Mouse (Mus musculus): ENCODE data around the gene St3gal3. TPM values are rescaled to one million over a fixed set of nuclear protein-coding genes. Genes with fewer than 3 reads are reported as not detected.

Gene St3gal3
- polyA plus RNA-seq, 1 experiment from 2014 or later, result 7.3 TPM

GRCm38 (mm10) chr4:117921358-117921757 is 213.4 kb downstream of the St3gal3 start:
- no peaks in the 10 kb centered on the region for H3K4me1 ChIP-seq (ENCODE audit: control insufficient read depth, insufficient read depth, low read length)
- H3K4me2 ChIP-seq (ENCODE audit: low read depth, severe bottlenecking), result no peak overlapping the region
- H3K4me3 ChIP-seq (ENCODE audit: low read depth, low read length), result no peak overlapping the region
- DNase-seq (ENCODE audit: low spot score) (no peak), ATAC-seq (ENCODE audit: insufficient number of reproducible peaks, low FRiP score, low TSS enrichment, low read depth) (no peak)
- H3K9me3 ChIP-seq (ENCODE audit: control insufficient read depth, low read length), result no peaks in the 10 kb centered on the region
- no peak overlapping the region for H3K27ac ChIP-seq (replicated peaks; ENCODE audit: low read depth, low read length)
- H3K9ac ChIP-seq (ENCODE audit: low read length), result no peak overlapping the region
- H3K36me3 ChIP-seq (ENCODE audit: control insufficient read depth, insufficient read depth, low read length), result 0 out of 2 replicates have a peak, but pooled peaks cover 2% of the 10 kb centered on the region
- 93% methylated on average over 2 of the region's 2 CpGs for WGBS
- H3K27me3 ChIP-seq (ENCODE audit: control insufficient read depth, insufficient read depth, low read length), result peaks cover 11% of the 10 kb centered on the region

- H3K4me1 ChIP-seq (ENCODE audit: control insufficient read depth, insufficient read depth, low read length), result peaks cover 10% of the 10 kb centered on the region
- DNase-seq (ENCODE audit: low spot score) (no peak), ATAC-seq (ENCODE audit: insufficient number of reproducible peaks, low FRiP score, low TSS enrichment, low read depth) (no peak)
- no peak overlapping the region for H3K27ac ChIP-seq (replicated peaks; ENCODE audit: low read depth, low read length)
- 93% methylated on average over 5 of the region's 5 CpGs for WGBS
- H3K9ac ChIP-seq (ENCODE audit: low read length), result no peak overlapping the region
- H3K36me3 ChIP-seq (ENCODE audit: control insufficient read depth, insufficient read depth, low read length), result 0 out of 2 replicates have a peak, but pooled peaks cover 2% of the 10 kb centered on the region
- no peaks in the 10 kb centered on the region for H3K9me3 ChIP-seq (ENCODE audit: control insufficient read depth, low read length)
- no peak overlapping the region for H3K4me3 ChIP-seq (ENCODE audit: low read depth, low read length)
- no peaks in the 10 kb centered on the region for H3K27me3 ChIP-seq (ENCODE audit: control insufficient read depth, insufficient read depth, low read length)
- no peak overlapping the region for H3K4me2 ChIP-seq (ENCODE audit: low read depth, severe bottlenecking)
Observed at GRCm38 (mm10) chr4:117918762-117919161, 216.0 kb downstream of the St3gal3 start.

GRCm38 (mm10) chr4:117918261-117918660 is 216.5 kb downstream of the St3gal3 start:
- Histone ChIP-seq H3K4me3 (ENCODE audit: low read depth, low read length) (no peak overlapping the region), H3K9ac (ENCODE audit: low read length) (no peak overlapping the region), H3K27me3 (ENCODE audit: control insufficient read depth, insufficient read depth, low read length) (no peaks in the 10 kb centered on the region), H3K4me2 (ENCODE audit: low read depth, severe bottlenecking) (no peak overlapping the region), H3K27ac (replicated peaks; ENCODE audit: low read depth, low read length) (no peak overlapping the region), H3K9me3 (ENCODE audit: control insufficient read depth, low read length) (no peaks in the 10 kb centered on the region), H3K4me1 (ENCODE audit: control insufficient read depth, insufficient read depth, low read length) (peaks cover 15% of the 10 kb centered on the region), H3K36me3 (ENCODE audit: control insufficient read depth, insufficient read depth, low read length) (0 out of 2 replicates have a peak, but pooled peaks cover 2% of the 10 kb centered on the region)
- ATAC-seq (ENCODE audit: insufficient number of reproducible peaks, low FRiP score, low TSS enrichment, low read depth), result no peak
- DNase-seq (ENCODE audit: low spot score), result no peak
- 72% methylated on average over 3 of the region's 3 CpGs for WGBS

GRCm38 (mm10) chr4:117917847-117918246 is 216.9 kb downstream of the St3gal3 start:
- Histone ChIP-seq H3K4me3 (ENCODE audit: low read depth, low read length) (no peak overlapping the region), H3K4me1 (ENCODE audit: control insufficient read depth, insufficient read depth, low read length) (peaks cover 18% of the 10 kb centered on the region), H3K9ac (ENCODE audit: low read length) (no peak overlapping the region), H3K36me3 (ENCODE audit: control insufficient read depth, insufficient read depth, low read length) (0 out of 2 replicates have a peak, but pooled peaks cover 2% of the 10 kb centered on the region), H3K27me3 (ENCODE audit: control insufficient read depth, insufficient read depth, low read length) (no peaks in the 10 kb centered on the region), H3K4me2 (ENCODE audit: low read depth, severe bottlenecking) (no peak overlapping the region), H3K27ac (replicated peaks; ENCODE audit: low read depth, low read length) (no peak overlapping the region), H3K9me3 (ENCODE audit: control insufficient read depth, low read length) (no peaks in the 10 kb centered on the region)
- WGBS, result 92% methylated on average over 4 of the region's 4 CpGs
- DNase-seq (ENCODE audit: low spot score) (no peak), ATAC-seq (ENCODE audit: insufficient number of reproducible peaks, low FRiP score, low TSS enrichment, low read depth) (no peak)

- Histone ChIP-seq H3K4me3 (ENCODE audit: low read depth, low read length) (no peak overlapping the region), H3K9me3 (ENCODE audit: control insufficient read depth, low read length) (no peaks in the 10 kb centered on the region), H3K27me3 (ENCODE audit: control insufficient read depth, insufficient read depth, low read length) (no peaks in the 10 kb centered on the region), H3K4me1 (ENCODE audit: control insufficient read depth, insufficient read depth, low read length) (peaks cover 21% of the 10 kb centered on the region), H3K9ac (ENCODE audit: low read length) (no peak overlapping the region), H3K36me3 (ENCODE audit: control insufficient read depth, insufficient read depth, low read length) (0 out of 2 replicates have a peak, but pooled peaks cover 2% of the 10 kb centered on the region), H3K27ac (replicated peaks; ENCODE audit: low read depth, low read length) (no peak overlapping the region), H3K4me2 (ENCODE audit: low read depth, severe bottlenecking) (no peak overlapping the region)
- 89% methylated on average over 4 of the region's 4 CpGs for WGBS
- ATAC-seq (ENCODE audit: insufficient number of reproducible peaks, low FRiP score, low TSS enrichment, low read depth) (no peak), DNase-seq (ENCODE audit: low spot score) (no peak)
Observed at GRCm38 (mm10) chr4:117917402-117917801, 217.3 kb downstream of the St3gal3 start.

GRCm38 (mm10) chr4:117916386-117916785 is 218.3 kb downstream of the St3gal3 start:
- H3K4me3 ChIP-seq (ENCODE audit: low read depth, low read length), result no peak overlapping the region
- no peak overlapping the region for H3K4me2 ChIP-seq (ENCODE audit: low read depth, severe bottlenecking)
- no peaks in the 10 kb centered on the region for H3K9me3 ChIP-seq (ENCODE audit: control insufficient read depth, low read length)
- no peak overlapping the region for H3K9ac ChIP-seq (ENCODE audit: low read length)
- peaks cover 21% of the 10 kb centered on the region for H3K4me1 ChIP-seq (ENCODE audit: control insufficient read depth, insufficient read depth, low read length)
- H3K27me3 ChIP-seq (ENCODE audit: control insufficient read depth, insufficient read depth, low read length), result no peaks in the 10 kb centered on the region
- DNase-seq (ENCODE audit: low spot score), result no peak
- peaks cover 7% of the 10 kb centered on the region; the same call in 1 of the 2 replicates for H3K36me3 ChIP-seq (ENCODE audit: control insufficient read depth, insufficient read depth, low read length)
- no peak for ATAC-seq (ENCODE audit: insufficient number of reproducible peaks, low FRiP score, low TSS enrichment, low read depth)
- WGBS, result 87% methylated on average over 5 of the region's 5 CpGs
- no peak overlapping the region for H3K27ac ChIP-seq (replicated peaks; ENCODE audit: low read depth, low read length)

- H3K4me2 ChIP-seq (ENCODE audit: low read depth, severe bottlenecking), result peak overlapping the region; percentile 99
- no peaks in the 10 kb centered on the region for H3K27me3 ChIP-seq (ENCODE audit: control insufficient read depth, insufficient read depth, low read length)
- H3K4me1 ChIP-seq (ENCODE audit: control insufficient read depth, insufficient read depth, low read length), result peaks cover 21% of the 10 kb centered on the region
- ATAC-seq (ENCODE audit: insufficient number of reproducible peaks, low FRiP score, low TSS enrichment, low read depth) (no peak), DNase-seq (ENCODE audit: low spot score) (no peak)
- no peaks in the 10 kb centered on the region for H3K9me3 ChIP-seq (ENCODE audit: control insufficient read depth, low read length)
- peak overlapping the region; percentile 78 for H3K9ac ChIP-seq (ENCODE audit: low read length)
- H3K27ac ChIP-seq (replicated peaks; ENCODE audit: low read depth, low read length), result no peak overlapping the region
- peaks cover 7% of the 10 kb centered on the region; the same call in 1 of the 2 replicates for H3K36me3 ChIP-seq (ENCODE audit: control insufficient read depth, insufficient read depth, low read length)
- WGBS, result 9% methylated on average over 19 of the region's 19 CpGs
- peak overlapping the region; percentile 81 for H3K4me3 ChIP-seq (ENCODE audit: low read depth, low read length)
Observed at GRCm38 (mm10) chr4:117915489-117916105, 219.1 kb downstream of the St3gal3 start.

GRCm38 (mm10) chr4:117914591-117915442 is 219.9 kb downstream of the St3gal3 start, which contains the start of gene Ipo13:
TSS of gene Ipo13 (minus strand) at chr4:117914999.
- peak within 1 kb of the TSS; percentile 59; the same call in 1 of the 2 replicates for H3K27ac ChIP-seq (replicated peaks; ENCODE audit: low read depth, low read length)
- peak; percentile 95 for ATAC-seq (ENCODE audit: insufficient number of reproducible peaks, low FRiP score, low TSS enrichment, low read depth)
- H3K9ac ChIP-seq (ENCODE audit: low read length), result peak within 1 kb of the TSS; percentile 78
- DNase-seq (ENCODE audit: low spot score), result peak; percentile 98
- H3K4me3 ChIP-seq (ENCODE audit: low read depth, low read length), result peak within 1 kb of the TSS; percentile 81
- H3K36me3 ChIP-seq (ENCODE audit: control insufficient read depth, insufficient read depth, low read length), result peaks cover 7% of the 10 kb centered on the region; the same call in 1 of the 2 replicates
- peak within 1 kb of the TSS; percentile 99 for H3K4me2 ChIP-seq (ENCODE audit: low read depth, severe bottlenecking)
- H3K4me1 ChIP-seq (ENCODE audit: control insufficient read depth, insufficient read depth, low read length), result peaks cover 21% of the 10 kb centered on the region
- no peaks in the 10 kb centered on the region for H3K9me3 ChIP-seq (ENCODE audit: control insufficient read depth, low read length)
- WGBS, result 0% methylated on average over 58 of the region's 61 CpGs
- no peaks in the 10 kb centered on the region for H3K27me3 ChIP-seq (ENCODE audit: control insufficient read depth, insufficient read depth, low read length)
